Mouse (Mus musculus): ENCODE measurements around the gene Ccdc69. TPM values are rescaled to one million over a fixed set of nuclear protein-coding genes. Genes with fewer than 3 reads are reported as not detected.

Gene Ccdc69
- polyA plus RNA-seq, 1 experiment, result 0.11 TPM

DNA sequence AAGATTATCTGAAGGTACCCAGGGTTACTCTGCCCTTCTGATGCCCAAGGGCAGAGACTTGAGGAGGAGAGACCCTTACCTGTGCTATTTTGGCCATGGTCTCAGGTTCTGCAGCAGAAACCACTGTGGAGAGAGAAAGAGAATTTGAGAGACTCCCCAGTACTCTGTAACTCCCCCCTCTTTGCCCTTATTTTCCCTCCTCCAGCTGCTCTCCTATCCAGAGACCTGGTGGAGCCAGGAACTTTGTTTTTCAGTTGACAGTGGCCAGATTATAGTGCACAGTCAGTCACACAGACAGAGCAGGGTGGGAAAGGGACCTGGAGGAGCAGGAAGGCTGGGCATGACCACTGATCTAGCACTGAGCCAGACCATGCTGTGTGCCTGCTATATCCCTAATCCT is 56.5 kb downstream of the Ccdc69 start:
- H3K79me2 ChIP-seq (ENCODE audit: control insufficient read depth, insufficient read depth), result peaks cover 71% of the 10 kb centered on the region
- peaks cover 28% of the 10 kb centered on the region for H3K36me3 ChIP-seq (ENCODE audit: control insufficient read depth, insufficient read depth)
- no peak overlapping the region for H3ac ChIP-seq (ENCODE audit: control insufficient read depth, insufficient read length)
- TF ChIP-seq REST (IDR thresholded peaks at IDR 0.05; ENCODE audit: insufficient read depth, insufficient read length) (no peak), MYOD1 (IDR thresholded peaks at IDR 0.05; ENCODE audit: control insufficient read depth in 1 of 3, insufficient read length in 2 of 3, low read depth in 2 of 3) (no peak), SRF (IDR thresholded peaks at IDR 0.05; ENCODE audit: control insufficient read depth, insufficient read length, low read depth) (no peak), MYOG (IDR thresholded peaks at IDR 0.05; ENCODE audit: control insufficient read depth in 1 of 3, insufficient read depth in 1 of 3, insufficient read length in 2 of 3, low read depth in 2 of 3) (no peak), TCF12 (IDR thresholded peaks at IDR 0.05; ENCODE audit: insufficient read depth, poor library complexity, severe bottlenecking) (no peak), POLR2A (IDR thresholded peaks at IDR 0.05; ENCODE audit: insufficient read length, low read depth) (no peak), POLR2AphosphoS2 (IDR thresholded peaks at IDR 0.05; ENCODE audit: insufficient read length, low read depth) (no peak), CEBPB (IDR thresholded peaks at IDR 0.05; ENCODE audit: insufficient read depth, poor library complexity, severe bottlenecking) (no peak), MAX (IDR thresholded peaks at IDR 0.05; ENCODE audit: low read depth) (no peak), USF1 (IDR thresholded peaks at IDR 0.05; ENCODE audit: low read depth) (no peak), TCF3 (IDR thresholded peaks at IDR 0.05; ENCODE audit: insufficient read length, low read depth) (no peak), E2F4 (IDR thresholded peaks at IDR 0.05; ENCODE audit: insufficient read depth) (no peak)
- H3K4me3 ChIP-seq, result no peak overlapping the region
- H3K27me3 ChIP-seq (ENCODE audit: control insufficient read depth, insufficient read depth, insufficient read length), result no peaks in the 10 kb centered on the region
- H3K4me2 ChIP-seq (ENCODE audit: low read depth), result peak overlapping the region; percentile 28

DNA sequence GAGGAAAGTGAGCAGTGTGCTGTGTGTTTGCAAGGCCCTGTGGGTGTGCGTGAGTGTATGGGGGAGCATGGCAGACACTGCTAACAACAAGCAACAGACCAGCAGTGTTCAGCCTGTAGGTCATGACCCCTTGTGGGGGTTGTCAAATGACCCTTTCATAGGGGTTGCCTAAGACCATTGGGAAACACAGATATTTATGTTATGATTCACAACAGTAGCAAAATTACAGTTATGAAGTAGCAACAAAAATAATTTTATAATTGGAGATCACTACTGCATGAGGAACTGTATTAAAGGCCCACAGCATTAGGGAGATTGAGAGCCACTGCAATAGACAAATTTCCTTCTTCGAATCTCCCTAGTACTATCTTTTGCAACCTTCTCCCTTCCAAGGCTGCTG is 58.2 kb downstream of the Ccdc69 start:
- H3ac ChIP-seq (ENCODE audit: control insufficient read depth, insufficient read length), result no peak overlapping the region
- TF ChIP-seq CEBPB (IDR thresholded peaks at IDR 0.05; ENCODE audit: insufficient read depth, poor library complexity, severe bottlenecking), result no peak
- TF ChIP-seq E2F4 (IDR thresholded peaks at IDR 0.05; ENCODE audit: insufficient read depth), result no peak
- no peak for TF ChIP-seq TCF12 (IDR thresholded peaks at IDR 0.05; ENCODE audit: insufficient read depth, poor library complexity, severe bottlenecking)
- no peak for TF ChIP-seq REST (IDR thresholded peaks at IDR 0.05; ENCODE audit: insufficient read depth, insufficient read length)
- no peak for TF ChIP-seq USF1 (IDR thresholded peaks at IDR 0.05; ENCODE audit: low read depth)
- TF ChIP-seq MYOD1 (IDR thresholded peaks at IDR 0.05; ENCODE audit: control insufficient read depth in 1 of 3, insufficient read length in 2 of 3, low read depth in 2 of 3), result no peak
- TF ChIP-seq MYOG (IDR thresholded peaks at IDR 0.05; ENCODE audit: control insufficient read depth in 1 of 3, insufficient read depth in 1 of 3, insufficient read length in 2 of 3, low read depth in 2 of 3), result no peak
- TF ChIP-seq POLR2A (IDR thresholded peaks at IDR 0.05; ENCODE audit: insufficient read length, low read depth), result no peak
- TF ChIP-seq SRF (IDR thresholded peaks at IDR 0.05; ENCODE audit: control insufficient read depth, insufficient read length, low read depth), result no peak
- TF ChIP-seq POLR2AphosphoS2 (IDR thresholded peaks at IDR 0.05; ENCODE audit: insufficient read length, low read depth), result no peak
- no peak for TF ChIP-seq TCF3 (IDR thresholded peaks at IDR 0.05; ENCODE audit: insufficient read length, low read depth)
- no peak for TF ChIP-seq MAX (IDR thresholded peaks at IDR 0.05; ENCODE audit: low read depth)
- H3K36me3 ChIP-seq (ENCODE audit: control insufficient read depth, insufficient read depth), result peaks cover 21% of the 10 kb centered on the region
- H3K27me3 ChIP-seq (ENCODE audit: control insufficient read depth, insufficient read depth, insufficient read length), result no peaks in the 10 kb centered on the region
- H3K4me2 ChIP-seq (ENCODE audit: low read depth), result no peak overlapping the region
- peaks cover 61% of the 10 kb centered on the region for H3K79me2 ChIP-seq (ENCODE audit: control insufficient read depth, insufficient read depth)
- H3K4me3 ChIP-seq, result no peak overlapping the region

DNA sequence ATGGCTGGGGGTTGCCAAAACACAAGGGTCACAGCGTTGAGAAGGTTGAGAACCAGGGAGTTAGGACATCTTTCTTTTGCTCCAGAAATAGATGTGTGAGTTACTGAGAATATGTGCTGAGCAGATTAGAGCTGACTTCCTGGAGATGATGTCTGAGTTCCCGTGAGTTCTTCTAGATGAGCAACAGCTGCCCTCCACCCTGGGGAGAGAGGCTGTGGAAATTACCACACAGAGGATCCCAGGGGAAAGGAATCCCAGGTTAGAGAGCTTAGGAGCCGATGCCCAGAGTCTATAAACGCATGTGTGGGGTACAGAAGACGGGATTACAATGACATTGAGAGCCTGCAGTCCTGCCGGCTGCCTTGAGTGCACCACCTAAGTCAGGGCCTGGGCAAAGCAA is 59.9 kb downstream of the Ccdc69 start:
- peak overlapping the region; percentile 3 for H3K4me2 ChIP-seq (ENCODE audit: low read depth)
- peaks cover 27% of the 10 kb centered on the region for H3K36me3 ChIP-seq (ENCODE audit: control insufficient read depth, insufficient read depth)
- H3ac ChIP-seq (ENCODE audit: control insufficient read depth, insufficient read length), result no peak overlapping the region
- no peaks in the 10 kb centered on the region for H3K27me3 ChIP-seq (ENCODE audit: control insufficient read depth, insufficient read depth, insufficient read length)
- TF ChIP-seq MYOD1 (IDR thresholded peaks at IDR 0.05; ENCODE audit: control insufficient read depth in 1 of 3, insufficient read length in 2 of 3, low read depth in 2 of 3) (peak in 2 of 3 experiments; percentile 11 to 47), TCF3 (IDR thresholded peaks at IDR 0.05; ENCODE audit: insufficient read length, low read depth) (no peak), MYOG (IDR thresholded peaks at IDR 0.05; ENCODE audit: control insufficient read depth in 1 of 3, insufficient read depth in 1 of 3, insufficient read length in 2 of 3, low read depth in 2 of 3) (peak in 1 of 3 experiments; percentile 9)
- H3K4me3 ChIP-seq, result no peak overlapping the region
- H3K79me2 ChIP-seq (ENCODE audit: control insufficient read depth, insufficient read depth), result peaks cover 49% of the 10 kb centered on the region

DNA sequence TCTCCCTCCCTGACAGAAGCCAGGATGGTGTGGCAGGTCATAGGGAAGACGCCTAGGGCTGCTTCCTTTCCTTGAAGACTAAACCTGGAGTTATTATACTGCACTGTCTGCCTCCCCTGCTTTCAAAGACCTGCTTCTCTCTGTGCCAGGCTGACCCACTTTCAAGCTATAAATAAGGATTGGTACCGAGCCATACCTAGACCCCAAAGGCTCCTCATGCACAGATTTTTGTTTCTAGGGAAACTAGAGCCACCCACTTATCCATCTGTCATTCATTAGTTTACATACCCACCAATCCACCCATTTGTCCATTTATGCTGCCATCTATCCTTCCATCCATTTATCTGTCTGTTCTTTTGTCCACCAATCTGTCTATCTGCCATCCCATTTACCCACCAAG is 60.7 kb downstream of the Ccdc69 start:
- TF ChIP-seq SRF (IDR thresholded peaks at IDR 0.05; ENCODE audit: control insufficient read depth, insufficient read length, low read depth) (no peak), E2F4 (IDR thresholded peaks at IDR 0.05; ENCODE audit: insufficient read depth) (no peak), MYOG (IDR thresholded peaks at IDR 0.05; ENCODE audit: control insufficient read depth in 1 of 3, insufficient read depth in 1 of 3, insufficient read length in 2 of 3, low read depth in 2 of 3) (no peak), CEBPB (IDR thresholded peaks at IDR 0.05; ENCODE audit: insufficient read depth, poor library complexity, severe bottlenecking) (no peak), POLR2AphosphoS2 (IDR thresholded peaks at IDR 0.05; ENCODE audit: insufficient read length, low read depth) (no peak), MYOD1 (IDR thresholded peaks at IDR 0.05; ENCODE audit: control insufficient read depth in 1 of 3, insufficient read length in 2 of 3, low read depth in 2 of 3) (no peak), POLR2A (IDR thresholded peaks at IDR 0.05; ENCODE audit: insufficient read length, low read depth) (no peak), REST (IDR thresholded peaks at IDR 0.05; ENCODE audit: insufficient read depth, insufficient read length) (no peak), TCF12 (IDR thresholded peaks at IDR 0.05; ENCODE audit: insufficient read depth, poor library complexity, severe bottlenecking) (no peak), USF1 (IDR thresholded peaks at IDR 0.05; ENCODE audit: low read depth) (no peak), TCF3 (IDR thresholded peaks at IDR 0.05; ENCODE audit: insufficient read length, low read depth) (no peak), MAX (IDR thresholded peaks at IDR 0.05; ENCODE audit: low read depth) (no peak)

DNA sequence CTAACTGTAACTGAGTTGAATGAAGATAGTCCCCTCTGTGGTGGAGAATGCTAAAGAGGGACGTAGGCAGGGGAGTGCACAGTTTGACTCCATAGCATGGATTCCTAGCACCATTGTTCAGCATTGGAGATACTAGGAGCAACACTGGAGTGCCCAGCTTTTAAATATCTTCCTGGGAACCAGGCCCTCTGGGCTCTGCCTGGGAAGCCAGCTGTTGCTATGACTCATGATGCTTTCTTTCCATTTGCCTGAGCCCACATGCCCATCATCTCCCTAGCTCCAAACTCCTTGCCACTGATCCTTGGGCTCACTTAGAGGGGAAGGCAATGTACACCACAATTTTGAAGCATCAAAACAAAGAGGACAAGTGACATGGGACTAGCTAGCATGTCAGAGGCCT is 61.2 kb downstream of the Ccdc69 start:
- no peaks in the 10 kb centered on the region for H3K27me3 ChIP-seq (ENCODE audit: control insufficient read depth, insufficient read depth, insufficient read length)
- peak overlapping the region; percentile 53 for H3K4me2 ChIP-seq (ENCODE audit: low read depth)
- peaks cover 30% of the 10 kb centered on the region for H3K36me3 ChIP-seq (ENCODE audit: control insufficient read depth, insufficient read depth)
- no peak overlapping the region for H3K4me3 ChIP-seq
- peak; percentile 16 to 80 (median 63) for TF ChIP-seq MYOD1 (IDR thresholded peaks at IDR 0.05; ENCODE audit: control insufficient read depth in 1 of 3, insufficient read length in 2 of 3, low read depth in 2 of 3)
- peak; percentile 55 for TF ChIP-seq TCF12 (IDR thresholded peaks at IDR 0.05; ENCODE audit: insufficient read depth, poor library complexity, severe bottlenecking)
- no peak for TF ChIP-seq POLR2AphosphoS2 (IDR thresholded peaks at IDR 0.05; ENCODE audit: insufficient read length, low read depth)
- peak in 2 of 3 experiments; percentile 67 to 71 for TF ChIP-seq MYOG (IDR thresholded peaks at IDR 0.05; ENCODE audit: control insufficient read depth in 1 of 3, insufficient read depth in 1 of 3, insufficient read length in 2 of 3, low read depth in 2 of 3)
- H3K79me2 ChIP-seq (ENCODE audit: control insufficient read depth, insufficient read depth), result peaks cover 36% of the 10 kb centered on the region
- no peak overlapping the region for H3ac ChIP-seq (ENCODE audit: control insufficient read depth, insufficient read length)

More for the DNA sequence above, 60.7 kb downstream of the Ccdc69 start:
- H3K79me2 ChIP-seq (ENCODE audit: control insufficient read depth, insufficient read depth), result peaks cover 40% of the 10 kb centered on the region
- H3K27me3 ChIP-seq (ENCODE audit: control insufficient read depth, insufficient read depth, insufficient read length), result no peaks in the 10 kb centered on the region
- H3K4me3 ChIP-seq, result no peak overlapping the region
- peak overlapping the region; percentile 13 for H3K4me2 ChIP-seq (ENCODE audit: low read depth)
- H3ac ChIP-seq (ENCODE audit: control insufficient read depth, insufficient read length), result no peak overlapping the region
- peaks cover 27% of the 10 kb centered on the region for H3K36me3 ChIP-seq (ENCODE audit: control insufficient read depth, insufficient read depth)
